Mouse (Mus musculus) embryonic facial prominence, embryonic 10.5 days (tissue): ENCODE measurements at regions not wholly inside any gene's neighbourhood (a gene's known extent, or its start where the extent isn't known, plus 50 kb on each side); places are given as distances from the start of the nearest gene placed in this dataset.
A peak's percentile ranks its signal among the peaks of the same experiment; 100 is the strongest.
"Not testable (repeated sequence)": the region's sequence is repeated elsewhere in the genome, so short reads cannot be mapped to it uniquely, and the experiment has no call there.

Experiments
- DNase-seq: peaks from one replicate; pipeline ENCODE4 v3.0.0-alpha.2; 2017; ENCODE audit warnings: low spot score
- H3K27ac ChIP-seq: fragments of 300-500 bp; sonication (generic); replicated peaks from 2 replicates; pipeline ENCODE4 v1.5.1; 2016; ENCODE audit warnings: mild to moderate bottlenecking
- H3K27me3 ChIP-seq: fragments of 300-500 bp; sonication (generic); replicated peaks from 2 replicates; pipeline ENCODE4 v1.6.1; 2016; ENCODE audit warnings: low read depth, mild to moderate bottlenecking; ENCODE audit not compliant: poor library complexity, severe bottlenecking
- H3K36me3 ChIP-seq: fragments of 300-500 bp; sonication (generic); replicated peaks from 2 replicates; pipeline ENCODE4 v1.6.1; 2016; ENCODE audit warnings: mild to moderate bottlenecking, moderate library complexity
- H3K4me1 ChIP-seq: fragments of 300-500 bp; sonication (generic); 2 replicates; pipeline ENCODE4 v1.6.1; 2016
- H3K4me3 ChIP-seq: fragments of 300-500 bp; sonication (generic); 2 replicates; pipeline ENCODE4 v1.5.1; 2016; ENCODE audit warnings: mild to moderate bottlenecking, moderate library complexity
- H3K9me3 ChIP-seq: fragments of 300-500 bp; sonication (generic); 2 replicates; pipeline ENCODE4 v1.6.1; 2016; ENCODE audit warnings: mild to moderate bottlenecking
- WGBS: fragments of 180-500 bp; shearing (Covaris S2); methylation state at CpG from one replicate; pipeline ENCODE4 v1.1.7; 2016; 5-methylcytosine and 5-hydroxymethylcytosine counted together

DNA sequence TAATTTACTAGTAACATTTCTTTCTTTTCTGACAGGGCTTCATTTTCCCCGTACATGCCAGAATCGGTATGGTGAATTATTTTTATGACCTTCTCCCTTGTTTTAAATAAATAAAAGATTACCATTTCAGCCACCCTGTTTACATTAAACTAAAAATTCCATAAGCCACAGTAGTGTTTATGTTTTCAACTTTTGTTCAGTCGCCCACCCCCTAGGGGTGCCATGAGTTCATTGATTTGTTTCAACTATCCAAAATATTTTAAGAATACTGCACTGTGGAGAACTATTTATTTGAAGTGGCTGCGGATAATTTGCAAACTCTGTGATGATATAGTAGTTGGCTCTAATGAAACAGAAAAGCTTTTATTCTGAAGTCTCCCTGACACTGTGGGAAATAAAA lies 132.9 kb downstream of the Tfec start:
- peak; percentile 11 for DNase-seq

DNA sequence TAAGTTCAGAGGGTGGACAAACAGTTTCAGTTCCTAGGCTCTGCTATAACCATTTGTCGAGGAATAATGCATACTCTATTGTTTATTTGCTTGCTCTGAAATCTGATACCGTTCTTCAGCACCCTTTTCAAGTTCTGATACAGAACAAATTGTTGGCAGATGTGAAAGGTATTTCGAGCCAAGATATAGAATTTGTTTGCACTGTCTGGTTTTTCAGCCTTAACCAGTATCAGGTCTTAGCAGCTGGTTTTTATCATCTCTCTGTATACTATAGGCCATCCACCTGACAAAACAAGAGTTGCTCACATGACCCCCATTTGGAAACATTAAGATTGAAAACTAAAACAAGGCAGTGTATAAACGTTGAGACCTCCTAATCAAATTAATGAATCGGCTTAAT lies 133.5 kb downstream of the Tfec start:
- no peaks in the 10 kb centered on the region for H3K9me3 ChIP-seq
- no peaks in the 10 kb centered on the region for H3K27me3 ChIP-seq
- no peak overlapping the region for H3K4me3 ChIP-seq
- DNase-seq: peak; percentile 12
- H3K36me3 ChIP-seq: no peaks in the 10 kb centered on the region
- no peak overlapping the region for H3K27ac ChIP-seq
- H3K4me1 ChIP-seq: peaks cover 4% of the 10 kb centered on the region; the same call in 1 of the 2 replicates
- WGBS: 28% methylated on average over 5 of the region's 5 CpGs

More for the DNA sequence above, 132.9 kb downstream of the Tfec start:
- Histone ChIP-seq H3K27ac (no peak overlapping the region), H3K36me3 (no peaks in the 10 kb centered on the region), H3K4me1 (peaks cover 4% of the 10 kb centered on the region; the same call in 1 of the 2 replicates), H3K4me3 (no peak overlapping the region), H3K27me3 (no peaks in the 10 kb centered on the region), H3K9me3 (no peaks in the 10 kb centered on the region)
- WGBS: 54% methylated on average over 4 of the region's 4 CpGs

DNA sequence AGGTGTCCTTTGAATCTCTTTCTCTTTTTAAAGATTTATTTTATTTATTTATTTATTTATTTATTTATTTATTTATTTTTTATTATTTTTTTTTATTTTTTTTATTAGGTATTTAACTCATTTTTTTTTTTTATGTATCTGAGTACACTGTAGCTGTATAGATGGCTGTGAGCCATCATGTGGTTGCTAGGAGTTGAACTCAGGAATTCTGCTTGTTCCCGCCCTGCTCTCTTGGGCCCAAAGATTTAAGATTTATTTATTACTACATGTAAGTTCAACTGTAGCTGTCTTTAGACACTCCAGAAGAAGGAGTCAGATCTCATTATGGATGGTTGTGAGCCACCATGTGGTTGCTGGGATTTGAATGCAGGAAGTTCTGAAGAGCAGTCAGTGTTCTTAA lies 143.2 kb downstream of the Tfec start:
- 86% methylated on average over 1 of the region's 1 CpGs for WGBS
- not testable (repeated sequence) for H3K4me1 ChIP-seq, H3K27ac ChIP-seq, DNase-seq, H3K27me3 ChIP-seq, H3K36me3 ChIP-seq, H3K9me3 ChIP-seq, H3K4me3 ChIP-seq

DNA sequence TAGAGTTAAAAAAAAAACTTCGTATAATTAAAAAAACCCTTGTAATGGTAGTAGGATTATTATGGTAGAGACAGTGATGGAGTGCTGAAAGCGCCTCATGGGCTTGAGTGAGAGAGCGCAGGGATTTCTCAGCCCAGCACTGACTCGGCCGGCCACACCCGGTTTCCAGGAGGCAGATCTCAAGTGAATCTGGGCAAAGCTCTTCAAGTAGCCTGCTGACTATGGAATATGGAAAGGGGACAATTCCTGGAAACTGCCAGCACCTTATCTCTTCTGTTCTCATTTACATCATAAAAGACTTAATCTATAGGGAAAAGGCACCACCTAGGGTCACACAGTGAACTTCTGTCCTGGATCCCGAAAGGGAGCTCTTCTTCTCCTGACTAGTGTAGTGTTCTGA lies 165.1 kb downstream of the Tfec start:
- WGBS: 77% methylated on average over 7 of the region's 7 CpGs
- H3K4me1 ChIP-seq: no peaks in the 10 kb centered on the region
- no peaks in the 10 kb centered on the region for H3K9me3 ChIP-seq

DNA sequence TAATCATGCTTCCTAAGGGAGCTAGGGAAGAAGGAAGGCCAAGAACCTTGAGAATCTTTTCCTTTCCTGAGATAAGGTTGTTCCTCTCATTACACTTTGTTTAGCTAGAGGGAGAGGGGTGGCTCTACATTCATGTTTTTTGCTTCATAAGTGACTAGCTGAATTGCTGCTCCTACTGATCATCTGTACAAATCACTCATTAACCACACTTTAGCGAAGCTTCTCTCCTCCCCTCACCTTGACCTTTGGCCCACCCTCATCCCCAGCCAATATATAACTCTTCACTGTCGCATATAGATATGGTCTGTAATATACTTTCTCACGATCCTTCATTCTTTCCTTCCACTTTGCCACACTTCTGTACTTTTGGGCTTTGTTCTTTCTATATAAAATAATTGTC lies 166.1 kb downstream of the Tfec start:
- H3K27ac ChIP-seq: no peak overlapping the region

More for the DNA sequence above, 165.1 kb downstream of the Tfec start:
- Histone ChIP-seq H3K36me3 (no peaks in the 10 kb centered on the region), H3K27ac (no peak overlapping the region), H3K4me3 (no peak overlapping the region), H3K27me3 (no peaks in the 10 kb centered on the region)
- DNase-seq: no peak

DNA sequence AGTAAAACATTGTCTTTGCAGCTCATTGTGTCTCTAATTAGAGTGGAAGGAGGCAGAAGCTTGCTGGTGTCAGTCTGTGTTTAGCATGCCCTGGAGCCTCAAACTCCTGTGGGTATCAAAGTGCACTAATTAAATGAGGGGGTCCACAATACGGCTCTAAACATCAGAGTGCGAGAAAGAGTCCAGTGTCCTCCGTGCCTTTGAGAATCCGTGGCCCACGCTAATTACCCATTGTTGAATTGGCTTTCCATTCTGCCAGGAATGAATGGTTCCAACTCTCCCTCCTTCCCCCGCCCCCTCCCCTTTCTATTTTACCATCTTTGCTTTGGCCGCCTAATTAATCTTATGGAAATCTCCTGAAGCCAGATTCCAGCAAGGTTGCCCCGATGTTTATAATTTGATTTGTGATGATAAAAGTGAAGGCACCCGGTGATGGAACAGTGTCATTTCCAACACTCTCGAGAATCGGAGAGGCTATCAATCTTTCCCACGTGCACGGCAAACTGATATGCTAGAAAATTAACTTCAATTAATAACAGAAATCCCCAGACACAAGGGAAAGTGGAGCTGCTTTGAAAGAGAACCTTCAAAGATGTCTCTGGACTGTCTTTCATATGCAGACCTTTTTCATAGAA lies 170.9 kb downstream of the Tfec start:
- peak; percentile 32 for DNase-seq
- 15% methylated on average over 13 of the region's 13 CpGs for WGBS
- Histone ChIP-seq H3K27ac (no peak overlapping the region), H3K9me3 (no peaks in the 10 kb centered on the region), H3K4me1 (peaks cover 11% of the 10 kb centered on the region), H3K4me3 (peak overlapping the region; percentile 11; the same call in 1 of the 2 replicates), H3K36me3 (no peaks in the 10 kb centered on the region), H3K27me3 (no peaks in the 10 kb centered on the region)

More for the DNA sequence above, 166.1 kb downstream of the Tfec start:
- 83% methylated on average over 3 of the region's 3 CpGs for WGBS
- Histone ChIP-seq H3K9me3 (no peaks in the 10 kb centered on the region), H3K4me3 (no peak overlapping the region), H3K4me1 (peaks cover 6% of the 10 kb centered on the region), H3K36me3 (no peaks in the 10 kb centered on the region), H3K27me3 (no peaks in the 10 kb centered on the region)
- DNase-seq: no peak

DNA sequence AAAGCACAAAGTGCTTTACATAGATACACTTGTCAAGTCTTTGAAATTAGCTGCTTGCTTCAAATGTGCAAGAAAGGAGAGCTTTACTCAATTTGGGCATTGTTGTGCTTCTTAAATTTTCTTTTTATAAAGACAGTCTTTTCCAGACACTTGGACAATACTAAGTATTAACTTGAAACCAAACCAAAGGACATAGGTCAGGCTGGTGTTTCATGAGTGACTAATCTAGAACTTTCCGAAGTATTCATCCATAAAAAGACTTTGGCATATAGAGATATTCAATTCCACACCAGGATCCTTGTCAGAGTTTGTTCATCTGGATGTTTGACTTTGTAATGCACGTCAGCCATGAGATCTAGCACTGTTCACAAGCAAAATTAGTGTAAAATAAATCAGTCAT lies 173.0 kb downstream of the Tfec start:
- H3K27me3 ChIP-seq: no peaks in the 10 kb centered on the region
- no peaks in the 10 kb centered on the region for H3K36me3 ChIP-seq
- 91% methylated on average over 2 of the region's 2 CpGs for WGBS
- no peaks in the 10 kb centered on the region for H3K9me3 ChIP-seq
- no peak overlapping the region for H3K4me3 ChIP-seq
- DNase-seq: no peak
- H3K27ac ChIP-seq: no peak overlapping the region
- peaks cover 11% of the 10 kb centered on the region for H3K4me1 ChIP-seq

DNA sequence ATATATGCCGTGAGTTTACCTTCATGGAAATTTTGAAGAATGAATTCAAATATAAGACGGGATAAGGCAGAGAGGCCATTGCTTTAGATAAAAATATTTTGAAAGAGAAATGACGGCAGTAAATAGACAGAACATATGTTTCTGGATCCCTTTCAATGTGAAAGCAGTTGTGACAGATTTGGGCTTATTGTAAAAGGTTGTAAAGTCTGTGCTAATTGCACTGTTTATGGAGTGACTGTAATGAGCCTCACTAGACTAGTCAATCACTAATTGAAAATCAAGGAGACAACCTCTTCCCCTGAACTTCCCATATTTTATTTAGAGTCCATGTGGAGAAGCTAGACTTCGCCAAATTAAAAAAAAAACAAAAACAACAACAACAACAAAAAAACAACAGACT lies 193.7 kb downstream of the Tfec start:
- no peak overlapping the region for H3K27ac ChIP-seq
- no peaks in the 10 kb centered on the region for H3K36me3 ChIP-seq
- H3K4me1 ChIP-seq: peaks cover 11% of the 10 kb centered on the region; the same call in 1 of the 2 replicates
- H3K9me3 ChIP-seq: no peaks in the 10 kb centered on the region
- DNase-seq: no peak
- H3K27me3 ChIP-seq: no peaks in the 10 kb centered on the region
- no peak overlapping the region for H3K4me3 ChIP-seq
- WGBS: 89% methylated on average over 4 of the region's 4 CpGs

DNA sequence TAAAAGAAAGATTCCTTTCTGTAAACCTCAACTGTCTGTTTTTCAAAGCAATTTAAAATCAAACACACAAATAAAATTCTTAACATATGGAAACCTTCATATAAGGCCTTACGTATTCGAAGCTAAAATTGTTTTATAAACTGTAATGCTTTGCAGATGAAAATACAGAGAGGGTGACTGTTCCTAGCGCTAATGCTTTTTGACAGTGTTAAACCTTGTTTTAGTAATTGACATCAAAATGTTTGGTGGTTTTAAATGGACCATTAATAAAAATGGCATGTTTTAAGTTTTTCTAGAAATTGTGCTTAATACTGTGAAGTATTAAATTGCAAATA lies 194.9 kb downstream of the Tfec start:
- Histone ChIP-seq H3K4me3 (no peak overlapping the region), H3K27me3 (no peaks in the 10 kb centered on the region), H3K9me3 (no peaks in the 10 kb centered on the region), H3K4me1 (peaks cover 11% of the 10 kb centered on the region; the same call in 1 of the 2 replicates), H3K36me3 (no peaks in the 10 kb centered on the region), H3K27ac (no peak overlapping the region)
- no peak for DNase-seq
- WGBS: 57% methylated on average over 3 of the region's 3 CpGs

DNA sequence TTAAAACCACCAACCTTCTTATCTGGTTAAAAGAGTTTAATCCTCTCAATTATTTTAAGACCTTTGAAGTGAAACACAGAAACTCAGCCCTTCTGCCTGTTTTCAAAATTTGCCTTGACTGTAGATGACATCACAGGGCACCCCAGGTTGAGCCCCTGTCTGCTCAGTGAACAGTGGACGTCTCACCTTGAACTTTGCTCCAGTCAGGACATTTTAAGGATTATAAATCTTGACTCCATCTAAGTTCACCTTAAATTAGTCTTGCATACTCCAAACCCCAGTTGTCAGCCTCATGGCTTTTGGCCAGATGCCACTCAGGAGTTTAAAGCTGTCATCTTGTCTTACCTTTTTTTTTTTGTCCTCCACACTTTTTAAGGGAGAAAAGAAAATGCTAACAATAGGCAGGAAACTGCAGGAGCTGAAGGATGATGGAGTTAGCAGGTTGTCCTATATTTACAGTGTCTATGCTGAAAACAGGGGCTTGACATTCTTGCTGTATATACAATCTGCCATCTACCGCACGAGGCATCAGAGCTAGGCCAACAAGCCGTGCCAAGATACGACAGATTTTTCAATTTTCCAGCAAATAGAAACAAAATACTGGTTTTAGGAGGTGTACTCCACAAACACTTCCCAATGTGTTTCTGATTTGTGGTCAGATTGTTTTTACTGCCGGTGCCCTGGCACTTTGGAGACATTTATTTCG lies 195.4 kb downstream of the Tfec start:
- peaks cover 11% of the 10 kb centered on the region; the same call in 1 of the 2 replicates for H3K4me1 ChIP-seq
- H3K36me3 ChIP-seq: no peaks in the 10 kb centered on the region
- DNase-seq: peak; percentile 28
- peak overlapping the region; percentile 49 for H3K27ac ChIP-seq
- no peaks in the 10 kb centered on the region for H3K9me3 ChIP-seq
- no peak overlapping the region for H3K4me3 ChIP-seq
- 41% methylated on average over 7 of the region's 7 CpGs for WGBS
- H3K27me3 ChIP-seq: no peaks in the 10 kb centered on the region

DNA sequence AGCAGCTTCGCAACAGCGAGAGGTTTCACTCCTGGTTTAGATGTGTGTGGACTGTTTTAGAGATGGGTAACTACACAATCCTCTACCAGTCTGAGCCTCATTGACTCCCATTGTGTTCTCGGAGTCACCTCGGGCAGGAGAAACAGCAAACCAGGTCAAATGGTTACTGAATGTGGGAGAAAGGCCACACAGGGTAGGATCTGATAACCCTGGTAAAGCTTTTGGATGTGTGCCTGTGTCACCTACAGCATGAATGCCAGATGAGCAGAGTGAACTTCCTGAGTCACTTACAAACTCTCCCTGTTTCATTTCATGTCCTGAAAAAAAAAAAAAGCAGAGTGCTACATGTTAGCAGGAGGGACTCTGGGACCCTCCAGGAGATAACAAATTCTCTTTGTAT lies 201.0 kb downstream of the Tfec start:
- 71% methylated on average over 4 of the region's 4 CpGs for WGBS
- H3K27ac ChIP-seq: peak overlapping the region; percentile 20; the same call in 1 of the 2 replicates
- no peak overlapping the region for H3K4me3 ChIP-seq
- no peaks in the 10 kb centered on the region for H3K36me3 ChIP-seq
- no peak for DNase-seq
- H3K4me1 ChIP-seq: peaks cover 22% of the 10 kb centered on the region
- H3K9me3 ChIP-seq: no peaks in the 10 kb centered on the region
- no peaks in the 10 kb centered on the region for H3K27me3 ChIP-seq

DNA sequence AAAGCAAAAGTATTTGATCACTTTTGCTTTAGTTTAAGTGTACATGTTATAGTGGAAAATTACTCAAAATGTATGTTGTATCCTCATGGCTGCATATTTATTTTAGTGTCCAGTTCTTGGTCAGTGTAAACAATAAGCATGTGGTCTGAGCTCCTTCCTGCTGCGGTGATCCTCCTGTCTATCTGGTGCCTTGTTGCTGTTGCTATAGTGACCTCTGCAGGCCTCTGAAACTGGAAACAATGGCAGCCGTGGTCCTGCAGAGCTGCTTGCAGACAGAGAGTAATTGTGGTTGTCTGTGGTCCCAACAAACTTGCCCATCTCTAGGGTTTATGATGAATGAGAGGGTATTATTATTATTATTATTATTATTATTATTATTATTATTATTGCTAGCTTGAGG lies 230.2 kb downstream of the Tfec start:
- WGBS: 4% methylated on average over 2 of the region's 2 CpGs
- peaks cover 4% of the 10 kb centered on the region for H3K9me3 ChIP-seq
- H3K27me3 ChIP-seq: no peaks in the 10 kb centered on the region
- no peak overlapping the region for H3K27ac ChIP-seq
- H3K4me3 ChIP-seq: no peak overlapping the region
- H3K4me1 ChIP-seq: peaks cover 13% of the 10 kb centered on the region
- peak; percentile 59 for DNase-seq
- H3K36me3 ChIP-seq: no peaks in the 10 kb centered on the region

DNA sequence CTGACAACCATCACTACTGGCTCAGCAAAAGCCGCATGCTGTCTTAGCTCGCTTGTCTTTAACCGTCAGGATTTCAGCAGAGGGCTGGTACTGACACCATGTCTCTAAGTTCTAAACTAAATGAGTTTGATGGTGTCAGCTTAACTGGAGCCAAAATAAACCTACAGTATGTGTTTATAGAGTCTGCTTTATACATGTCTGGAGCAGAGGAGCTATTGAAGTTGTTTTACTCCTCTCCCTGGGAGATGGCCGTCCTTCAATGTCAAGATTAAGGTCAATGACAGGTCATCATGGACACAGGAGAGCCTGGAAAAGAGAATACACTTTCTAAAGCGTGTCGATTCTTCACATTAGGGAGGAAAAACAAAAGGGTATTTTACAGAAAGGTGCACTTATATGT lies 231.0 kb downstream of the Tfec start:
- Histone ChIP-seq H3K27me3 (no peaks in the 10 kb centered on the region), H3K36me3 (no peaks in the 10 kb centered on the region), H3K27ac (no peak overlapping the region; the same call in 1 of the 2 replicates), H3K9me3 (peaks cover 4% of the 10 kb centered on the region), H3K4me1 (peaks cover 13% of the 10 kb centered on the region), H3K4me3 (no peak overlapping the region)
- DNase-seq: no peak
- 52% methylated on average over 6 of the region's 6 CpGs for WGBS
